Mouse (Mus musculus) E14TG2a.4 (cell line): ENCODE results near the gene Atf6.

Source experiments
- CTCF ChIP-seq: conservative IDR thresholded peaks from 2 replicates; pipeline ENCODE4 v1.5.1; 2014; ENCODE audit warnings: low read length
- NANOG ChIP-seq: IDR thresholded peaks from 2 replicates; pipeline ENCODE4 v1.6.1; 2014; ENCODE audit warnings: borderline replicate concordance, low read length, mixed read lengths
- POU5F1 ChIP-seq: IDR thresholded peaks from 2 replicates; pipeline ENCODE4 v1.6.1; 2014; ENCODE audit warnings: low read length, borderline replicate concordance

DNA sequence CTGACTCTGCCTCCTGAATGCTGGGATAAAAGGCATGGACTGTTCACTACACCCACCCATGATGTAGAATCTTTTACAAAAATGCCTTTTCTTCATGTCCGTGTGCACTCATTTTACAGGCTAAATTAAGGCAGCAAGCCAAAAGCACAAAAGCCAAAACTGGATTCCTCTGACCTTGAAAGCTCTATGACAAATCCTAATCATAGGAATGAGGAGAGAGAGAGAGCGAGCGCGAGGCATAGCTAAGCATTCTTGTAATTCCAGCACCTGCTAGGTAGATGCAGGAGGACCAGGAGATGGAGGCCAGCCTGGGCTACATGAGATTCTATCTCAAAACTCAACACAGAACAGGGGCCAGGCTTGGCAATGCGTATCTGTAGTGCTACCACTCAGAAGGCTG is 9.3 kb upstream of the Atf6 start:
- TF ChIP-seq CTCF (no peak), POU5F1 (no peak), NANOG (no peak)
